Mouse (Mus musculus) limb, embryonic 10.5 days (tissue): ENCODE measurements around the gene Rheb. TPM values are rescaled to one million over a fixed set of nuclear protein-coding genes. Genes with fewer than 3 reads are reported as not detected.

Source experiments
- DNase-seq: peaks from one replicate; pipeline ENCODE4 v3.0.0-alpha.2; 2017; ENCODE audit warnings: low spot score
- H3K27ac ChIP-seq: fragments of 300-500 bp; sonication (generic); 2 replicates; pipeline ENCODE4 v1.5.1; 2016; ENCODE audit warnings: mild to moderate bottlenecking
- H3K27me3 ChIP-seq: fragments of 300-500 bp; sonication (generic); 2 replicates; pipeline ENCODE4 v1.6.1; 2016; ENCODE audit warnings: low read depth, mild to moderate bottlenecking; ENCODE audit not compliant: poor library complexity, severe bottlenecking
- H3K36me3 ChIP-seq: fragments of 300-500 bp; sonication (generic); 2 replicates; pipeline ENCODE4 v1.6.1; 2016; ENCODE audit warnings: mild to moderate bottlenecking, moderate library complexity
- H3K4me1 ChIP-seq: fragments of 300-500 bp; sonication (generic); 2 replicates; pipeline ENCODE4 v1.6.1; 2016
- H3K4me3 ChIP-seq: fragments of 300-500 bp; sonication (generic); 2 replicates; pipeline ENCODE4 v1.5.1; 2016; ENCODE audit warnings: mild to moderate bottlenecking, moderate library complexity
- H3K9me3 ChIP-seq: fragments of 300-500 bp; sonication (generic); replicated peaks from 2 replicates; pipeline ENCODE4 v1.6.1; 2016; ENCODE audit warnings: mild to moderate bottlenecking
- WGBS: fragments of 180-500 bp; shearing (Covaris S2); methylation state at CpG from one replicate; pipeline ENCODE4 v1.1.7; 2016; 5-methylcytosine and 5-hydroxymethylcytosine counted together
- polyA plus RNA-seq: library from polyadenylated mRNA; unstranded; fragments of >200 nt; fragmentation: Nextera tagmentation; extraction: Ambion mirVana; gene quantifications from 2 replicates; pipeline ENCODE4 v1.2.1, GENCODE M21; 2016

Rheb gene
- 179 and 186 TPM in 2 replicates for polyA plus RNA-seq

GRCm38 (mm10) chr5:24842274-24843102 lies at the start of gene Rheb:
Rheb (minus strand) TSS chr5:24842624.
- H3K9me3 ChIP-seq, result no peaks in the 10 kb centered on the region
- H3K4me3 ChIP-seq, result peak within 1 kb of the TSS; percentile 90
- peak within 1 kb of the TSS; percentile 98 for H3K27ac ChIP-seq
- no peaks in the 10 kb centered on the region for H3K36me3 ChIP-seq
- peak; percentile 99 for DNase-seq
- WGBS, result under 1% methylated on average over 92 of the region's 92 CpGs
- peaks cover 26% of the 10 kb centered on the region for H3K4me1 ChIP-seq
- H3K27me3 ChIP-seq, result no peaks in the 10 kb centered on the region

GRCm38 (mm10) chr5:24889860-24890259 lies 47.4 kb upstream of the Rheb start:
- H3K4me1 ChIP-seq, result peaks cover 14% of the 10 kb centered on the region
- no peak overlapping the region for H3K27ac ChIP-seq
- WGBS, result 60% methylated on average over 9 of the region's 9 CpGs
- H3K27me3 ChIP-seq, result no peaks in the 10 kb centered on the region
- no peak overlapping the region for H3K4me3 ChIP-seq
- H3K36me3 ChIP-seq, result peaks cover 35% of the 10 kb centered on the region
- DNase-seq, result no peak
- no peaks in the 10 kb centered on the region for H3K9me3 ChIP-seq

GRCm38 (mm10) chr5:24888874-24889591 lies 46.6 kb upstream of the Rheb start:
- H3K27me3 ChIP-seq, result no peaks in the 10 kb centered on the region
- peaks cover 11% of the 10 kb centered on the region for H3K4me1 ChIP-seq
- no peak for DNase-seq
- H3K27ac ChIP-seq, result no peak overlapping the region
- peaks cover 37% of the 10 kb centered on the region for H3K36me3 ChIP-seq
- H3K9me3 ChIP-seq, result no peaks in the 10 kb centered on the region
- H3K4me3 ChIP-seq, result no peak overlapping the region
- WGBS, result 86% methylated on average over 11 of the region's 11 CpGs

- peaks cover 4% of the 10 kb centered on the region for H3K4me1 ChIP-seq
- no peaks in the 10 kb centered on the region for H3K27me3 ChIP-seq
- 86% methylated on average over 8 of the region's 8 CpGs for WGBS
- H3K36me3 ChIP-seq, result peaks cover 43% of the 10 kb centered on the region
- no peak for DNase-seq
- no peak overlapping the region for H3K27ac ChIP-seq
- no peak overlapping the region for H3K4me3 ChIP-seq
- H3K9me3 ChIP-seq, result no peaks in the 10 kb centered on the region
These were observed 44.8 kb upstream of the Rheb start for GRCm38 (mm10) chr5:24887271-24887670.

GRCm38 (mm10) chr5:24878713-24879112 lies 36.3 kb upstream of the Rheb start:
- Histone ChIP-seq H3K4me1 (peaks cover 24% of the 10 kb centered on the region), H3K27ac (no peak overlapping the region), H3K4me3 (no peak overlapping the region), H3K27me3 (no peaks in the 10 kb centered on the region), H3K9me3 (no peaks in the 10 kb centered on the region), H3K36me3 (peaks cover 34% of the 10 kb centered on the region)
- 84% methylated on average over 4 of the region's 4 CpGs for WGBS
- DNase-seq, result no peak

GRCm38 (mm10) chr5:24877836-24878624 lies 35.6 kb upstream of the Rheb start:
- Histone ChIP-seq H3K27me3 (no peaks in the 10 kb centered on the region), H3K9me3 (no peaks in the 10 kb centered on the region), H3K4me3 (no peak overlapping the region), H3K27ac (no peak overlapping the region), H3K4me1 (peaks cover 29% of the 10 kb centered on the region), H3K36me3 (peaks cover 34% of the 10 kb centered on the region)
- DNase-seq, result no peak
- 70% methylated on average over 11 of the region's 11 CpGs for WGBS

GRCm38 (mm10) chr5:24876653-24877052 lies 34.2 kb upstream of the Rheb start:
- H3K36me3 ChIP-seq, result peaks cover 28% of the 10 kb centered on the region
- no peak overlapping the region for H3K4me3 ChIP-seq
- 93% methylated on average over 9 of the region's 9 CpGs for WGBS
- no peaks in the 10 kb centered on the region for H3K27me3 ChIP-seq
- H3K9me3 ChIP-seq, result no peaks in the 10 kb centered on the region
- H3K27ac ChIP-seq, result no peak overlapping the region
- H3K4me1 ChIP-seq, result peaks cover 31% of the 10 kb centered on the region
- DNase-seq, result no peak

GRCm38 (mm10) chr5:24874111-24874510 lies 31.7 kb upstream of the Rheb start:
- 86% methylated on average over 4 of the region's 4 CpGs for WGBS
- Histone ChIP-seq H3K27me3 (no peaks in the 10 kb centered on the region), H3K36me3 (peaks cover 27% of the 10 kb centered on the region), H3K27ac (no peak overlapping the region), H3K4me1 (peaks cover 16% of the 10 kb centered on the region), H3K4me3 (no peak overlapping the region), H3K9me3 (no peaks in the 10 kb centered on the region)
- no peak for DNase-seq

- Histone ChIP-seq H3K9me3 (no peaks in the 10 kb centered on the region), H3K27ac (no peak overlapping the region), H3K4me3 (no peak overlapping the region), H3K4me1 (peaks cover 12% of the 10 kb centered on the region), H3K27me3 (no peaks in the 10 kb centered on the region), H3K36me3 (peaks cover 24% of the 10 kb centered on the region)
- DNase-seq, result no peak
- 56% methylated on average over 6 of the region's 6 CpGs for WGBS
These were observed 30.8 kb upstream of the Rheb start for GRCm38 (mm10) chr5:24873221-24873620.

GRCm38 (mm10) chr5:24871276-24871675 lies 28.9 kb upstream of the Rheb start:
- no peak for DNase-seq
- Histone ChIP-seq H3K36me3 (peaks cover 35% of the 10 kb centered on the region), H3K27me3 (no peaks in the 10 kb centered on the region), H3K27ac (no peak overlapping the region), H3K4me3 (no peak overlapping the region), H3K4me1 (peaks cover 10% of the 10 kb centered on the region), H3K9me3 (no peaks in the 10 kb centered on the region)
- WGBS, result 93% methylated on average over 12 of the region's 12 CpGs

GRCm38 (mm10) chr5:24869796-24870289 lies 27.4 kb upstream of the Rheb start:
- peaks cover 32% of the 10 kb centered on the region for H3K36me3 ChIP-seq

GRCm38 (mm10) chr5:24863804-24864203 lies 21.4 kb upstream of the Rheb start:
- Histone ChIP-seq H3K4me3 (no peak overlapping the region), H3K27me3 (no peaks in the 10 kb centered on the region), H3K27ac (no peak overlapping the region), H3K9me3 (no peaks in the 10 kb centered on the region), H3K36me3 (peaks cover 26% of the 10 kb centered on the region), H3K4me1 (no peaks in the 10 kb centered on the region)
- 81% methylated on average over 12 of the region's 12 CpGs for WGBS
- DNase-seq, result no peak

More at GRCm38 (mm10) chr5:24869796-24870289, 27.4 kb upstream of the Rheb start:
- Histone ChIP-seq H3K27ac (no peak overlapping the region), H3K9me3 (no peaks in the 10 kb centered on the region), H3K27me3 (no peaks in the 10 kb centered on the region), H3K4me3 (no peak overlapping the region), H3K4me1 (peaks cover 10% of the 10 kb centered on the region)
- WGBS, result 78% methylated on average over 11 of the region's 11 CpGs
- DNase-seq, result no peak
